Mouse (Mus musculus) megakaryocyte, adult 5-6 weeks (primary cell): ENCODE data around the gene Dhh. TPM values are rescaled to one million over a fixed set of nuclear protein-coding genes. Genes with fewer than 3 reads are reported as not detected.

Source experiments
- ATAC-seq: 2 replicates; pipeline ENCODE4 v1.8.0; 2016; ENCODE audit warnings: mild to moderate bottlenecking, inconsistent platforms; ENCODE audit not compliant: poor library complexity, severe bottlenecking
- total RNA-seq, 2 experiments: library from RNA; stranded (forward) in 1 of 2; stranded (reverse) in 1 of 2; fragments of 153-499, 151-499 nt in 1 of 2; fragments of 221-1000, 200-1000 nt in 1 of 2; gene quantifications; 2 replicates each; pipeline versions ENCODE4 v1.2.3 to v1.2.4; 2015 to 2017

Dhh gene
- total RNA-seq, 2 experiments from 2014 or later: not detected

- ATAC-seq: no peak
These were observed 18.8 kb upstream of the Dhh start for GRCm38 (mm10) chr15:98917091-98917490.

GRCm38 (mm10) chr15:98916016-98916415, 17.7 kb upstream of the Dhh start:
- no peak for ATAC-seq

GRCm38 (mm10) chr15:98914903-98915302, 16.6 kb upstream of the Dhh start:
- ATAC-seq: no peak

- peak; percentile 43; the same call in 1 of the 2 replicates for ATAC-seq
These were observed 6.4 kb upstream of the Dhh start for GRCm38 (mm10) chr15:98904692-98905091.

GRCm38 (mm10) chr15:98902600-98902999, 4.3 kb upstream of the Dhh start:
- ATAC-seq: no peak

- ATAC-seq: no peak
These were observed 3.2 kb upstream of the Dhh start for GRCm38 (mm10) chr15:98901530-98901929.

GRCm38 (mm10) chr15:98897495-98897894, 845 bp downstream of the Dhh start:
- no peak for ATAC-seq

GRCm38 (mm10) chr15:98895635-98896589, 2.4 kb downstream of the Dhh start:
- no peak for ATAC-seq

- ATAC-seq: no peak
These were observed 3.4 kb downstream of the Dhh start for GRCm38 (mm10) chr15:98894746-98895634.

GRCm38 (mm10) chr15:98893940-98894745, 4.2 kb downstream of the Dhh start, which contains the start of gene Rhebl1:
TSS of gene Rhebl1 (minus strand) at chr15:98894540.
- ATAC-seq: peak; percentile 38

GRCm38 (mm10) chr15:98893036-98893435, 5.3 kb downstream of the Dhh start:
- ATAC-seq: no peak

- peak; percentile 88 for ATAC-seq
These were observed 6.3 kb downstream of the Dhh start for GRCm38 (mm10) chr15:98891907-98892606.

- ATAC-seq: no peak
These were observed 7.1 kb downstream of the Dhh start for GRCm38 (mm10) chr15:98891198-98891742.

- ATAC-seq: no peak
These were observed 10.8 kb downstream of the Dhh start for GRCm38 (mm10) chr15:98887526-98887925.

- no peak for ATAC-seq
These were observed 11.5 kb downstream of the Dhh start for GRCm38 (mm10) chr15:98886667-98887387.

GRCm38 (mm10) chr15:98884106-98884505, 14.2 kb downstream of the Dhh start:
- no peak for ATAC-seq

GRCm38 (mm10) chr15:98883661-98884060, 14.7 kb downstream of the Dhh start:
- no peak for ATAC-seq

- no peak for ATAC-seq
These were observed 16.7 kb downstream of the Dhh start for GRCm38 (mm10) chr15:98881656-98882008.
